Mouse (Mus musculus): ENCODE data around the gene Wscd1.

DNA sequence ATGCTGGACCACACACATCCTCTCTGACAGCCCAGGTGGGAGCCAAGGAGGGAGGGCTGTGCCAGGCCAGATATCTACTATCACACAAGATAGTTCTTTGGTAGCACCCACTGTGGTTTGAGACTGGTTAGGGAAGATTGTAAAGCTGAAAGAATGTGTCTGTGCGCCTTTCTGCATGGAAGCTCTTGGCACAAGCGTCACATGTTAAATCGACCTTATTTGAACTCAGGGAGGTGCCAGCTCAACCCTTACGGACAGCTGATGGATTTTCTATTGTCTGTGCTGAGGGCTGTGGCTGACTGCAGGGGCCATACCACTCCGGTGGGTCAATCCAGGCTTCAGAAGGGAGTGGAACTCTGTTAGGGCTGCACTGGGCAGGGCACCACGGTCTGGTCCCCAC, 22.3 kb downstream of the Wscd1 start:
- no peak for TF ChIP-seq POLR2A (IDR thresholded peaks at IDR 0.05; ENCODE audit: borderline replicate concordance, extremely low read depth, insufficient read depth, insufficient read length, poor library complexity, severe bottlenecking)
- no peak for TF ChIP-seq CTCF (IDR thresholded peaks at IDR 0.05; ENCODE audit: borderline replicate concordance, extremely low read depth, insufficient read depth, insufficient read length)

Measured in brain, embryonic 14.5 days (tissue).